ENCODE assay signal across 22 mouse cellular contexts in the genomic region with DNA sequence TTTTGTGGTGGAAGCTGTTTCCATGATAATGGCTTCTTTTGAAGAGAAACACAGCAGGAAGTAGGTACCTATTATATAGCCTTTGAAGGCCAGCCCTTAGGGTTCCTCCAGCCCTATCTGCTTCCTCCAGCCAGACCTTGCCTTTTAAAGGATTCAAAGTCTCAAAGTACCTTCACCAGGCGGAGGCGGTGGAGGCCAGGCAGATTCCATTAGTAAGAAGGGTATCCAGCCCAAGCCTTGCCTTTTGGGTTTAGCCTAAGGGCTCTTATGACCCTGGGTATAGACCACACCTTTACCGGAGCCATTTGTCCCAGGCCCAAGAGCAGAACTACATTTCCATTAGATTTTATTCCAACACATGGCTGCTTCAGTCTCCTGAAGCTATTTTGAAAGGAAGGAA. TPM values are rescaled to one million over a fixed set of nuclear protein-coding genes. Genes with fewer than 3 reads are reported as not detected.
DNase-seq lines count a peak whose midpoint lies in the region; ATAC-seq and TF ChIP-seq lines count a peak whose summit lies in the region.
"Had no signal": no experiment of that assay in that cellular context is flagged by ENCODE, and none has a peak within 500 bp of the region (broad histone marks: within the 10 kb centered on the region; RNA-seq: fewer than 3 reads in every experiment).

No protein-coding gene starts in this region.

- no peak for ATAC-seq in frontal cortex, adult (ENCODE audit: low TSS enrichment)
- ATAC-seq: CD4-positive, CD25-positive, alpha-beta regulatory T cell, adult 4 months; forebrain, embryonic 13.5 days; forebrain, embryonic 15.5 days; forebrain, postnatal 0 days; Patski had no signal

- in situ Hi-C loops in ES-E14 (cut with MboI; ENCODE audit: low sequenced_read_pairs in 2 of 2, unreplicated experiment in 2 of 2) = no loop called here

- H3K36me3 ChIP-seq in ES-E14 (ENCODE audit: control insufficient read depth, insufficient read depth, low read length, poor library complexity, severe bottlenecking) = no peaks in the 10 kb centered on the region
- H3K36me3 ChIP-seq: embryonic facial prominence, embryonic 10.5 days; embryonic facial prominence, embryonic 12.5 days; forebrain, embryonic 15.5 days; G1E had no signal

- DNase-seq in ES-CJ7 (ENCODE audit: low read depth, low spot score) = peak; percentile 55
- no peak for DNase-seq in ES-E14 (ENCODE audit: low read depth, low spot score)
- DNase-seq in WW6 (ENCODE audit: low read depth, low spot score) = peak; percentile 5
- DNase-seq in gastrocnemius, postnatal 4 days (ENCODE audit: low spot score in 2 of 2) = no peak
- no peak for DNase-seq in B cell, adult 2 months
- DNase-seq: adrenal gland, adult 2 months; adrenal gland, postnatal 10 days; adrenal gland, postnatal 25 days; cerebellum, adult 11 months; cerebellum, adult 18-20 months; cerebellum, adult 9-10 months; cerebellum, postnatal 10 days; cerebellum, postnatal 25 days; forebrain, postnatal 0 days had no signal

- no peak overlapping the region for H3K4me3 ChIP-seq in ES-E14 (ENCODE audit: insufficient read depth in 1 of 2, low read depth in 1 of 2, low read length in 2 of 2, poor library complexity in 1 of 2, severe bottlenecking in 1 of 2)
- H3K4me3 ChIP-seq: embryonic facial prominence, embryonic 10.5 days; embryonic facial prominence, embryonic 12.5 days; forebrain, embryonic 13.5 days; forebrain, embryonic 15.5 days had no signal

- H3K9me3 ChIP-seq in ES-E14 (ENCODE audit: control insufficient read depth, insufficient read depth, low read depth, low read length) = no peaks in the 10 kb centered on the region
- H3K9me3 ChIP-seq: embryonic facial prominence, embryonic 10.5 days; embryonic facial prominence, embryonic 12.5 days; forebrain, embryonic 13.5 days; forebrain, embryonic 15.5 days had no signal

- H3K4me1 ChIP-seq in ES-E14 (ENCODE audit: control insufficient read depth in 2 of 2, insufficient read depth in 2 of 2, low read length in 2 of 2, poor library complexity in 1 of 2) = peaks cover 0 to 3% of the 10 kb centered on the region in 2 experiments; a peak in 1 of 4 replicates
- H3K4me1 ChIP-seq: embryonic facial prominence, embryonic 10.5 days; embryonic facial prominence, embryonic 12.5 days; forebrain, embryonic 13.5 days had no signal

- H3K9ac ChIP-seq in ES-E14 (ENCODE audit: insufficient read depth, low read depth, low read length, poor library complexity, severe bottlenecking) = no peak overlapping the region
- H3K9ac ChIP-seq: embryonic facial prominence, embryonic 12.5 days; forebrain, embryonic 13.5 days; forebrain, embryonic 15.5 days; forebrain, postnatal 0 days had no signal

- H3K27ac ChIP-seq in ES-E14 (ENCODE audit: insufficient read depth, low read depth, low read length, poor library complexity, severe bottlenecking) = 0 out of 2 replicates have a peak overlapping the region, but pooled peaks have one; percentile 10
- H3K27ac ChIP-seq: embryonic facial prominence, embryonic 10.5 days; embryonic facial prominence, embryonic 12.5 days; forebrain, embryonic 13.5 days; forebrain, embryonic 15.5 days had no signal

TF ChIP-seq in ES-E14, 5 proteins besides CTCF, POLR2A, EP300 and RAD21:
- TF ChIP-seq CHD2 (IDR thresholded peaks at IDR 0.05; ENCODE audit: low read depth, low read length) = no peak
- TF ChIP-seq ZNF384 (IDR thresholded peaks at IDR 0.05; ENCODE audit: low read depth, low read length) = no peak

RNA-seq across cellular contexts. Expression of gene Rora, which starts 5.5 kb away (rescaled TPM):
- total RNA-seq in ES-E14 (2012; rRNA removed) = 2.1 and 4.3 TPM in 2 replicates
- 10 to 100 TPM; 43.6 to 48.9 TPM for total RNA-seq in gastrocnemius, postnatal 4 days (2021)

Comparison
In these comparisons a context has a peak if more than half of its experiments do, and no peak if none do; other contexts are left out.
1. DNase-seq: peak in ES-CJ7 (single experiment) and WW6 (single experiment); none in ES-E14 (single experiment), gastrocnemius, postnatal 4 days (0 of 2) and B cell, adult 2 months (0 of 2).